Mouse (Mus musculus) C2C12 (cell line): ENCODE data around the gene Med11. TPM values are rescaled to one million over a fixed set of nuclear protein-coding genes. Genes with fewer than 3 reads are reported as not detected.

Experiments
- H3K27me3 ChIP-seq: one replicate; pipeline ENCODE4 v1.6.1; 2011; ENCODE audit not compliant: control insufficient read depth, insufficient read depth, insufficient read length
- H3K36me3 ChIP-seq: one replicate; pipeline ENCODE4 v1.6.1; 2011; ENCODE audit not compliant: control insufficient read depth, insufficient read depth
- H3K4me3 ChIP-seq: one replicate; pipeline ENCODE4 v1.5.1; 2011; ENCODE audit warnings: mild to moderate bottlenecking, control low read depth; ENCODE audit not compliant: poor library complexity, insufficient read depth, severe bottlenecking
- H3K79me2 ChIP-seq: one replicate; pipeline ENCODE4 v1.6.1; 2011; ENCODE audit not compliant: control insufficient read depth, insufficient read depth
- H3K79me3 ChIP-seq: one replicate; pipeline ENCODE4 v1.6.1; 2011; ENCODE audit warnings: low read depth, control low read depth
- H3ac ChIP-seq: one replicate; pipeline ENCODE3; 2011; ENCODE audit warnings: low read depth; ENCODE audit not compliant: control insufficient read depth, insufficient read length
- CEBPB ChIP-seq: IDR thresholded peaks from one replicate; pipeline ENCODE4 v1.6.1; 2011; ENCODE audit warnings: low read depth, mild to moderate bottlenecking, control low read depth, moderate library complexity
- CTCF ChIP-seq: IDR thresholded peaks from one replicate; pipeline ENCODE4 v1.5.1; 2011; ENCODE audit not compliant: control insufficient read depth, insufficient read depth, insufficient read length
- FOSL1 ChIP-seq: IDR thresholded peaks from one replicate; pipeline ENCODE4 v1.8.0; 2011; ENCODE audit warnings: mild to moderate bottlenecking, low read length; ENCODE audit not compliant: poor library complexity, insufficient read depth, severe bottlenecking
- MAX ChIP-seq: IDR thresholded peaks from one replicate; pipeline ENCODE4 v1.6.1; 2011; ENCODE audit warnings: mild to moderate bottlenecking, control low read depth
- MYOD1 ChIP-seq: IDR thresholded peaks from one replicate; pipeline ENCODE4 v1.6.1; 2011; ENCODE audit warnings: low read depth; ENCODE audit not compliant: control insufficient read depth, insufficient read length
- MYOG ChIP-seq: IDR thresholded peaks from one replicate; pipeline ENCODE4 v1.6.1; 2011; ENCODE audit not compliant: control insufficient read depth, insufficient read length; ENCODE audit errors: extremely low read depth
- USF1 ChIP-seq: IDR thresholded peaks from one replicate; pipeline ENCODE4 v1.6.1; 2011; ENCODE audit warnings: low read depth, mild to moderate bottlenecking, control low read depth, moderate library complexity
- polyA plus RNA-seq: library from polyadenylated mRNA; unstranded; fragments of >200 nt; fragmentation: generic; extraction: Trizol; gene quantifications from one replicate; pipeline ENCODE4 v1.2.1, GENCODE M21; 2012; ENCODE audit warnings: missing spikeins

Med11 gene
- polyA plus RNA-seq, 1 experiment, result 46.2 TPM

DNA sequence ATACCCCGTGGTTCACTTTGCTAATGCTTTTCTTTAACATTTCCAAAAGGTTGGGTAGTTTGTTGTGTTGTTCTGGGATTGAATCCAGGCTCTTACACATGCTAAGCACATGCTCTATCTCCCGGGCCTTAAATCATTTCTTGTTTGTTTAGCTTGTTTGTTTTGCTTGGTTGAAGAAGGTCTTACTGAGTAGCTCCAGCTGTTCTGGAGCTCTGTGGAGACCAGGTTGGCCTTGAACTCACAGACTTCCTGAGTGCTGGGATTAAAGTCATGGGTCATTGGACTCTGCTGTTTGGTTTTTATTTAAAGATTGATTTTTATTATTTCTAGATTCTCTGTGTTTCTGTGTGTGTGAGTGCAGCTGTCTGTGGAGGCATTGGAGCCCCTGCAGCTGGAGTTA is 33.8 kb downstream of the Med11 start:
- no peak overlapping the region for H3K4me3 ChIP-seq
- TF ChIP-seq MYOG (no peak), CEBPB (no peak), MYOD1 (no peak), CTCF (no peak), MAX (no peak), FOSL1 (no peak), USF1 (no peak)
- no peaks in the 10 kb centered on the region for H3K36me3 ChIP-seq
- H3K79me3 ChIP-seq, result no peaks in the 10 kb centered on the region
- H3ac ChIP-seq, result no peak overlapping the region
- no peaks in the 10 kb centered on the region for H3K79me2 ChIP-seq
- no peaks in the 10 kb centered on the region for H3K27me3 ChIP-seq

DNA sequence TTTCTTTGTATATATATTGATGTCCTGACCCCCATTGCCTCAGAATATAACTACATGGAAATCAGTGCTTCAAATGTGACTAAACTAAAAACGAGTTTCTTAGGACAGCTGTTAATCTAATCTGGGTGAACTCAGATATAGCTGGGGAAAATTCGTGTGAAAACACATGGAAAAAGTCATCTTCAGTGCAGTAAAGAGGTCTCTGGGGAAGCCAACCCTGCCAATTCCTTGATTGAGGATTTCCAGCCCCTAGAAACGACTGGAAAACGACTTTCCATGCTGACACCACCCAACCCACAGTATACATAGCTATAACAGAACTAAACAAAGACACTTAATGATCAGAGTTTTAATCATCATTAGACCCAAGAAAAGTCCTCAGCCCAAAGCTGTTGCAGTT is 36.1 kb downstream of the Med11 start:
- Histone ChIP-seq H3ac (no peak overlapping the region), H3K27me3 (no peaks in the 10 kb centered on the region), H3K79me2 (no peaks in the 10 kb centered on the region), H3K79me3 (no peaks in the 10 kb centered on the region), H3K4me3 (no peak overlapping the region), H3K36me3 (no peaks in the 10 kb centered on the region)
- TF ChIP-seq MYOG (no peak), FOSL1 (no peak), MAX (no peak), CEBPB (no peak), CTCF (no peak), MYOD1 (no peak), USF1 (no peak)

DNA sequence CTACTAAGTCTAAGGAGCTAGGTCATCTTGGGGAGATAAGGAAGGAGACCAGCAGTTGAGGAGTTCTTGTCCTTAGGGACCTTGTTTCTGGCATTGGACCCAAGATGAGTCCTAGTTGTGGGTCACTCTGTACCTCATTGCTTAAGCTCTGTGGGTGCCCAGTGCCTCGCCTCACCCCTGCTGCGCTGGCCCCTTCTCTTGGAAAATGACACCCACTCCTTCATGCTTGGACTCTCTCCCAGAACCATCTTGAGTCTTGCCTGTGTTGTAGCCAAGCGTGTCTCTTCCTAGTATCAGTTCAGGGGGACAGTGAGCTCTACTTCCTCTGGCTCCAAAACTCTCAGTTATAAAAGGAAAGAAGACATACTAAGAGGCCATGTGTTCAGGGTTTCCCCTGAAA is 37.4 kb downstream of the Med11 start:
- H3K79me3 ChIP-seq, result no peaks in the 10 kb centered on the region
- TF ChIP-seq MYOD1 (no peak), FOSL1 (no peak), CTCF (no peak), USF1 (no peak), CEBPB (no peak), MAX (no peak), MYOG (no peak)
- no peak overlapping the region for H3ac ChIP-seq
- no peaks in the 10 kb centered on the region for H3K27me3 ChIP-seq
- H3K4me3 ChIP-seq, result no peak overlapping the region
- no peaks in the 10 kb centered on the region for H3K36me3 ChIP-seq
- no peaks in the 10 kb centered on the region for H3K79me2 ChIP-seq

DNA sequence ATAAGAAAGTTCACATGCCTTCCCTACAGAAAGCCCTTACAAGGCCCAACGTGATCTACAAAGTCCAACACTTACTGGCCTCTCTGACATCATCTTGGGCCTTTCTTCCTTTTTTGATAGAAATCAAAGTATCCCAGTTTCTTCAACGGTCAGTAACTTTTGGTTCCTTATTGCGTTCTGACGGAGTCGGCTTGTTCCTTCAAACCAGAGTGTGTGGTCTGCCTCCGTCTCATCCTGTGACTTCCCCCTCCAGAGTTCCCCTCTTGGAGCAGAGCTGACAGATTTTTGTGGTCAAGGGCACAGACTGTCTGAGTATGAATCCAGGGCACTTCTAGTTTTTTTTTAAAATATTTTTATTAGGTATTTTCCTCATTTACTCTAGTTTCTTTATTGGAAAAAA is 38.0 kb downstream of the Med11 start:
- Histone ChIP-seq H3K27me3 (no peaks in the 10 kb centered on the region), H3K79me3 (no peaks in the 10 kb centered on the region), H3K36me3 (no peaks in the 10 kb centered on the region), H3ac (no peak overlapping the region), H3K79me2 (no peaks in the 10 kb centered on the region), H3K4me3 (no peak overlapping the region)
- TF ChIP-seq MYOD1, result no peak
- TF ChIP-seq MYOG, result no peak
- TF ChIP-seq CEBPB, result no peak
- TF ChIP-seq MAX, result no peak
- no peak for TF ChIP-seq CTCF
- TF ChIP-seq USF1, result no peak
- no peak for TF ChIP-seq FOSL1

DNA sequence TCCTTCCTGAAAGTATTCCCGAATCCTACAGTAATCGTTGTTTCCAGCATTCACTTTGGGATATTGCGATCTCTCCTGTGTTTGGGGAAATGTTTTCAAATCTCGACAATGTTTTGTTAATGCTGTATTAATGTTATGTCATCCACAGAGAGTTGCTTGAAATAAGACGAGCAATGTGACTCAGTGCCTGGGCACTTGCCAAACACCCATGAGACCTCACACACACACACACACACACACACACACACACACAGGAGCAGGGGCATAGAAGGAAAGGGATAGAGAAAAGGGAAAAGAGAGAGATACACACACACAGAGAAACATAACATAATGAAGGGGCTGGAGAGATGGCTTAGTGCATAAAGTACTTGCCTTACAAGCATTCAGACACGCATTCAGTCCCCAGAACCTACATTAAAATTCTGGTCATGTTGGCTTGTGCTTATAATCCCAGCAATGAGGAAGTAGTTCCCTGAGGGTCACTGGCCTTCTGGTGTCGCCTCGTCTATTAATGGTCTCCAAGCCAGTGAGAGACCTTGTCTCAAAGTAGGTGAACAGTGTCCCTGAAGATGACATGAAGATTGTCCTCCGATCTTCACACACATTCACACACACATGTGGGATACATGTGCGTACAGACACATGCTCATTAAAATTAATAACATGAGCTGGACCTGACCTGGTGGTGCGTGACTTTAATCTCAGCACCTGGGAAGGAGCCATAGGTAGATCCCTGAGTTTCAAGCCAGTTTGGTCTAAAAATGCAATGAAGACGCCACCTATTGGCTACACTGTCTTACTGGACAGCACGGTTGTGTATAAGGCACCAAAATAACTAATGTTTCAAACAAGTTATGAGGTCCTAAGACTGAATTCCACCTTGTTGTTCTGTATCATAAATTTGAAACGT is 48.1 kb downstream of the Med11 start:
- TF ChIP-seq MAX (no peak), MYOD1 (no peak), MYOG (no peak), USF1 (no peak), CEBPB (no peak), FOSL1 (no peak), CTCF (no peak)
- Histone ChIP-seq H3K4me3 (no peak overlapping the region), H3K79me3 (no peaks in the 10 kb centered on the region), H3ac (no peak overlapping the region), H3K36me3 (no peaks in the 10 kb centered on the region), H3K27me3 (no peaks in the 10 kb centered on the region), H3K79me2 (no peaks in the 10 kb centered on the region)

DNA sequence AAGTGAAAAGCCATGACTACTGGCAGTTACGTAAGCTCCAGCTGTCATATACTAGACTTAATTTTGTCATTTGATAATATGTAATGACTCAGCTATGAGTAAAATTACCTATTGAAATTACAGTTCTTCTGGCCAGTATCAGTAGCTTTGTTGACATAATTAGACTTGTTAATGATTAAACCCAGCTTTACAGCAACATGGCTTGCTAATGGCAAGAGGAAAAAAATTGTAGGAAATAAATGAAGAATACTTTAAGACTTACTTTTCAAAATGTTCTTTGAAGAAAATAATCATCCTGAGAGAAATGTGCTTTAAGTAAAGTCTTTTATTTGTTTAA is 48.7 kb downstream of the Med11 start:
- Histone ChIP-seq H3K79me3 (no peaks in the 10 kb centered on the region), H3K4me3 (no peak overlapping the region), H3K79me2 (no peaks in the 10 kb centered on the region), H3ac (no peak overlapping the region), H3K27me3 (peaks cover 2% of the 10 kb centered on the region), H3K36me3 (no peaks in the 10 kb centered on the region)
- TF ChIP-seq CTCF (no peak), MYOD1 (no peak), MYOG (no peak), MAX (no peak), USF1 (no peak), CEBPB (no peak), FOSL1 (no peak)
